Mouse (Mus musculus) ES-Bruce4 (cell line): ENCODE results near the gene Pitx1. TPM values are rescaled to one million over a fixed set of nuclear protein-coding genes. Genes with fewer than 3 reads are reported as not detected.

Source experiments
- H3K27ac ChIP-seq: 2 replicates; pipeline ENCODE4 v1.5.1; 2012; ENCODE audit warnings: low read length, inconsistent platforms; ENCODE audit not compliant: insufficient read depth
- H3K27me3 ChIP-seq: 2 replicates; pipeline ENCODE4 v1.6.1; 2012; ENCODE audit warnings: mild to moderate bottlenecking, low read length, inconsistent platforms; ENCODE audit not compliant: control insufficient read depth, poor library complexity, insufficient read depth, severe bottlenecking
- H3K36me3 ChIP-seq: 2 replicates; pipeline ENCODE4 v1.6.1; 2012; ENCODE audit warnings: inconsistent platforms, mild to moderate bottlenecking, low read length, moderate library complexity; ENCODE audit not compliant: control insufficient read depth, poor library complexity, insufficient read depth, severe bottlenecking
- H3K4me1 ChIP-seq: one replicate; pipeline ENCODE4 v1.8.1; 2011; ENCODE audit warnings: low read length; ENCODE audit not compliant: control insufficient read depth, insufficient read depth
- H3K4me3 ChIP-seq: 2 replicates; pipeline ENCODE4 v1.5.1; 2011; ENCODE audit warnings: low read depth, mild to moderate bottlenecking, low read length
- H3K9ac ChIP-seq: 2 replicates; pipeline ENCODE4 v1.6.1; 2012; ENCODE audit warnings: low read depth, mild to moderate bottlenecking, inconsistent platforms; ENCODE audit not compliant: poor library complexity, severe bottlenecking
- H3K9me3 ChIP-seq: replicated peaks from 2 replicates; pipeline ENCODE4 v1.6.1; 2012; ENCODE audit warnings: mild to moderate bottlenecking, low read length, inconsistent platforms; ENCODE audit not compliant: control insufficient read depth, poor library complexity, insufficient read depth, severe bottlenecking
- CTCF ChIP-seq: IDR thresholded peaks from one replicate; pipeline ENCODE4 v1.8.1; 2011; ENCODE audit warnings: low read depth, low read length
- EP300 ChIP-seq: IDR thresholded peaks from 2 replicates; pipeline ENCODE4 v1.6.1; 2011; ENCODE audit warnings: low read depth, low read length; ENCODE audit not compliant: insufficient read depth
- POLR2A ChIP-seq: IDR thresholded peaks from one replicate; pipeline ENCODE4 v1.8.1; 2011; ENCODE audit warnings: low read length; ENCODE audit not compliant: insufficient read depth
- polyA plus RNA-seq: library from polyadenylated mRNA; stranded (reverse); fragments of >200 nt; gene quantifications from 2 replicates; pipeline ENCODE4 v1.2.4, GENCODE M21; 2011; ENCODE audit warnings: low read depth; ENCODE audit not compliant: missing spikeins, insufficient read depth, insufficient read length

Gene Pitx1
- polyA plus RNA-seq, 1 experiment: 0.33 TPM

- Histone ChIP-seq H3K27me3 (no peaks in the 10 kb centered on the region), H3K36me3 (no peaks in the 10 kb centered on the region), H3K4me3 (no peak overlapping the region), H3K27ac (no peak overlapping the region), H3K9ac (no peak overlapping the region), H3K9me3 (peaks cover 13% of the 10 kb centered on the region), H3K4me1 (no peaks in the 10 kb centered on the region)
- TF ChIP-seq CTCF (no peak), EP300 (no peak), POLR2A (no peak)
Observed at GRCm38 (mm10) chr13:55775056-55775455, 60.9 kb downstream of the Pitx1 start.

Other genes starting within 250 kb of the Pitx1 start
- gene B4galt7, start 236.3 kb downstream of the Pitx1 start, polyA plus RNA-seq: 10.3 and 10.5 TPM in 2 replicates
- 22.6 and 26.3 TPM in 2 replicates for gene Caml, start 213.2 kb downstream of the Pitx1 start, polyA plus RNA-seq
- gene Ddx46, start 201.2 kb downstream of the Pitx1 start, polyA plus RNA-seq: 103 and 113 TPM in 2 replicates
- 52.3 and 54.1 TPM in 2 replicates for gene B230219D22Rik, start 143.1 kb downstream of the Pitx1 start, polyA plus RNA-seq
- gene Txndc15, start 121.5 kb downstream of the Pitx1 start, polyA plus RNA-seq: 16.6 and 18.8 TPM in 2 replicates
- 15.3 and 16.5 TPM in 2 replicates for gene Pcbd2, start 108.8 kb downstream of the Pitx1 start, polyA plus RNA-seq
- gene Catsper3, start 51.6 kb downstream of the Pitx1 start, polyA plus RNA-seq: 0.61 TPM in 1 of 2 replicates, not detected in the other